Mouse (Mus musculus) forebrain, postnatal 0 days (tissue): ENCODE data around the gene Pdcd1lg2. TPM values are rescaled to one million over a fixed set of nuclear protein-coding genes. Genes with fewer than 3 reads are reported as not detected.

Experiments used
- ATAC-seq: fragments of 200-750 bp; cut with Nextera tagmentation; 2 replicates; pipeline ENCODE4 v1.8.0; 2017; ENCODE audit warnings: mild to moderate bottlenecking, moderate library complexity
- DNase-seq: peaks from one replicate; pipeline ENCODE4 v3.0.0-alpha.2; 2015
- H3K27ac ChIP-seq: fragments of 300-500 bp; sonication (generic); 2 replicates; pipeline ENCODE4 v1.5.1; 2014; ENCODE audit warnings: low read depth, mild to moderate bottlenecking, antibody characterized with exemption, low read length, moderate library complexity, mixed read lengths
- H3K27me3 ChIP-seq: fragments of 300-500 bp; sonication (generic); 2 replicates; pipeline ENCODE4 v1.6.1; 2014; ENCODE audit warnings: mild to moderate bottlenecking, low read length, mixed read lengths; ENCODE audit not compliant: insufficient read depth
- H3K36me3 ChIP-seq: fragments of 300-500 bp; sonication (generic); 2 replicates; pipeline ENCODE4 v1.6.1; 2014; ENCODE audit warnings: mild to moderate bottlenecking, moderate library complexity; ENCODE audit not compliant: insufficient read depth
- H3K4me1 ChIP-seq: fragments of 300-500 bp; sonication (generic); 2 replicates; pipeline ENCODE4 v1.6.1; 2014; ENCODE audit warnings: antibody characterized with exemption; ENCODE audit not compliant: insufficient read depth
- H3K4me2 ChIP-seq: fragments of 300-500 bp; sonication (generic); 2 replicates; pipeline ENCODE4 v1.6.1; 2014; ENCODE audit warnings: low read depth, mild to moderate bottlenecking, moderate library complexity
- H3K4me3 ChIP-seq: fragments of 300-500 bp; sonication (generic); 2 replicates; pipeline ENCODE4 v1.5.1; 2014; ENCODE audit warnings: low read depth, low read length, mixed read lengths
- H3K9ac ChIP-seq: fragments of 300-500 bp; sonication (generic); 2 replicates; pipeline ENCODE4 v1.6.1; 2014; ENCODE audit warnings: mild to moderate bottlenecking
- H3K9me3 ChIP-seq: fragments of 300-500 bp; sonication (generic); 2 replicates; pipeline ENCODE4 v1.6.1; 2016; ENCODE audit warnings: low read length
- CTCF ChIP-seq: sonication (generic); IDR thresholded peaks from 2 replicates; pipeline ENCODE4 v1.5.1; 2016; ENCODE audit warnings: antibody characterized with exemption, control low read depth, low read depth
- WGBS: fragments of 180-500 bp; shearing (Covaris S2); extraction: QIAGEN DNeasy Blood & Tissue Kit; methylation state at CpG from one replicate; pipeline ENCODE4 v1.1.7; 2014; 5-methylcytosine and 5-hydroxymethylcytosine counted together
- polyA plus RNA-seq: library from polyadenylated mRNA; unstranded; fragments of >200 nt; fragmentation: Nextera tagmentation; extraction: Ambion mirVana; gene quantifications from 2 replicates; pipeline ENCODE4 v1.2.1, GENCODE M21; 2015
- total RNA-seq: library from RNA; depleted of rRNA; stranded (reverse); fragments of >200 nt; gene quantifications from 2 replicates; pipeline ENCODE4 v1.2.3, GENCODE M21; 2014

Gene Pdcd1lg2
- total and polyA plus RNA-seq, 2 experiments from 2014 or later: 0.19 TPM; not detected in 1

GRCm38 (mm10) chr19:29442492-29442891, 31.8 kb downstream of the Pdcd1lg2 start:
- no peak for DNase-seq
- no peaks in the 10 kb centered on the region for H3K4me1 ChIP-seq
- H3K27me3 ChIP-seq: no peaks in the 10 kb centered on the region
- H3K4me2 ChIP-seq: no peak overlapping the region
- no peak overlapping the region for H3K4me3 ChIP-seq
- no peak for ATAC-seq
- H3K36me3 ChIP-seq: no peaks in the 10 kb centered on the region
- WGBS: 82% methylated on average over 2 of the region's 2 CpGs
- TF ChIP-seq CTCF: no peak
- H3K9ac ChIP-seq: no peak overlapping the region
- H3K27ac ChIP-seq: no peak overlapping the region
- H3K9me3 ChIP-seq: peaks cover 5% of the 10 kb centered on the region; the same call in 1 of the 2 replicates

DNA sequence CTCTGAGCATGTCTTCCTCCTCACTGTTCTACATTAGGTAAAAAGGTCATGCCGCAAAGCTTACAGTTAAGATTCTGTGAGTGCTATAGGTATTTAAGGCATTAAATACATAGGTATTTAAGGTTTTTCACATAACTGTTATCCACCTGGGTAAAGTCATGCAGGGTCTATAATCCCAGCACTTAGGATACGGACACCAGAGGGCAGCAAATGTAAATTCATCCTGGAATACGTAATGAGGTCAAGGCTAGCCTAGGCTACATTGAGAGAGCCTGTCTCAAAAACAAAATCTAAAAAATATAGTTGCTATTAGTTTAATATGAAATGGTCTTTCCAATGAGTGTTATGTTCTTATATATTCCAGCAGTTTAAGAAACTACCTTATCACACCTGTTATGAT, 33.6 kb downstream of the Pdcd1lg2 start:
- Histone ChIP-seq H3K9ac (no peak overlapping the region), H3K36me3 (no peaks in the 10 kb centered on the region), H3K4me2 (no peak overlapping the region), H3K27ac (no peak overlapping the region), H3K27me3 (no peaks in the 10 kb centered on the region), H3K4me3 (no peak overlapping the region), H3K4me1 (no peaks in the 10 kb centered on the region), H3K9me3 (peaks cover 5% of the 10 kb centered on the region; the same call in 1 of the 2 replicates)
- no peak for TF ChIP-seq CTCF
- 91% methylated on average over 3 of the region's 3 CpGs for WGBS
- ATAC-seq (no peak), DNase-seq (no peak)

- 89% methylated on average over 1 of the region's 1 CpGs for WGBS
- DNase-seq (no peak), ATAC-seq (no peak)
- Histone ChIP-seq H3K4me1 (no peaks in the 10 kb centered on the region), H3K4me2 (no peak overlapping the region), H3K4me3 (no peak overlapping the region), H3K27ac (no peak overlapping the region), H3K27me3 (no peaks in the 10 kb centered on the region), H3K9me3 (peaks cover 5% of the 10 kb centered on the region; the same call in 1 of the 2 replicates), H3K9ac (no peak overlapping the region), H3K36me3 (no peaks in the 10 kb centered on the region)
- TF ChIP-seq CTCF: no peak
Observed at GRCm38 (mm10) chr19:29448373-29448772, 37.7 kb downstream of the Pdcd1lg2 start.

DNA sequence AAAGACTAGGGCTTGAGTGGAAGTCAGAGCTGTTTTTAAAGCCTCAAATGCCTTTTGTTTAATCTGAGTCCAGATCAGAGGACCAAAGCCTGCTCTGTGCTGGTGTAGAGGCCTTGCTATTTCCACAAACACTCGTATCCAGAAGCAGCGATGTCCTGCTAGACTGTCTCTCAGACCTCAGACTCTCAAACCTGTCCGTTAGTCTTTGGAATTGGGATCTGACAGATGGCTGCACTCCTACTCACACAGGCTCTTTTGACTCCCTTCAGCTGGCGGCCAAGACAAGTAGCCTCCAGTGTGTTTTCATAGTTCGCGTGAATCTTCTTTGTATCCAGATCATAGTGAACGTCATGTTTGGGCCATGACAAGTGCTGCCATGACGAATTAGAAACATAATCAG, 39.7 kb downstream of the Pdcd1lg2 start:
- H3K9me3 ChIP-seq: no peaks in the 10 kb centered on the region
- H3K4me1 ChIP-seq: no peaks in the 10 kb centered on the region
- H3K9ac ChIP-seq: no peak overlapping the region
- 92% methylated on average over 8 of the region's 8 CpGs for WGBS
- TF ChIP-seq CTCF: no peak
- H3K27me3 ChIP-seq: no peaks in the 10 kb centered on the region
- DNase-seq (no peak), ATAC-seq (no peak)
- no peak overlapping the region for H3K27ac ChIP-seq
- H3K4me3 ChIP-seq: no peak overlapping the region
- no peaks in the 10 kb centered on the region for H3K36me3 ChIP-seq
- no peak overlapping the region for H3K4me2 ChIP-seq

DNA sequence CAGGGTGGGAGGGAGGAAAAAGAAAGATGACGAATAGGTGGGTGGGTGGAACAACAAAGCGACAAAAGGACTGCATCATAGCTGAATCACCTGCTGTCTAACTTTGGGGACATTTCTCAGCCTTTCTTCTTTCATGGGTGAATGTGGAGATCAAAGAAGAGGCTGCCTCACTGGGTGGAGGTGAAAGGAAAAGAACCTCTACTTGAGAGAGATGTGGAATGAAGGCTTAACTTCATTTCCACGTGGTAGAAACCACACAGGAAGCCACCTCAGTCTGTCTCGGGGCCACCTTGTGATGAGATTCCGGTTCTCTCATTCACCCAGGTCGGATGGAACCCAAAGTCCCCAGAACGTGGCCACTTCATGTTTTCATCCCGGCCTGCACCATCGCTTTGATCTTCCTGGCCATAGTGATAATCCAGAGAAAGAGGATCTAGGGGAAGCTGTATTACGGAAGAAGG, 43.5 kb downstream of the Pdcd1lg2 start:
- TF ChIP-seq CTCF: no peak
- no peak overlapping the region for H3K27ac ChIP-seq
- H3K9me3 ChIP-seq: no peaks in the 10 kb centered on the region
- no peak overlapping the region for H3K4me2 ChIP-seq
- no peak overlapping the region for H3K4me3 ChIP-seq
- H3K27me3 ChIP-seq: no peaks in the 10 kb centered on the region
- 85% methylated on average over 10 of the region's 10 CpGs for WGBS
- DNase-seq (no peak), ATAC-seq (no peak)
- no peaks in the 10 kb centered on the region for H3K36me3 ChIP-seq
- no peaks in the 10 kb centered on the region for H3K4me1 ChIP-seq
- H3K9ac ChIP-seq: no peak overlapping the region

DNA sequence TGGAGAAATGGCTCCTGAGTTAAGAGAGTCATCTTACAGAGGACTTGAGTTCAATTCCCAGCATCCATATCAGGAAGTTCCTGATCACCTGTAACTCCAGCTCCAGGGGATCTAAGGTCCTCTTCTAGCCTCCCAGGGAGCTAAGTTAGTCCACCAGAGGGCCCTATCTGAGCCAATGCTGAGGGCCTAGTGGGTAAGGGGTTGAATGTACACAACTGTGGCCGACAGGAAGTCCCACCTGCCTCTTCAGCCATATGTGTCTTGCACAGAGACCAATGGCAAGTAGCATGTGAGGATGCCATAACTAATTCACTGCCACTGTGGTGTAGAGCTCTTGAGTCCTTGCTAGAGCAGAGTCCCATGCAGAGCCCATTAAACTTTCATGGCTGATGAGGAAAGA, 44.4 kb downstream of the Pdcd1lg2 start:
- 97% methylated on average over 1 of the region's 1 CpGs for WGBS
- ATAC-seq (no peak), DNase-seq (no peak)
- Histone ChIP-seq H3K4me1 (no peaks in the 10 kb centered on the region), H3K36me3 (no peaks in the 10 kb centered on the region), H3K4me3 (no peak overlapping the region), H3K27ac (no peak overlapping the region), H3K27me3 (no peaks in the 10 kb centered on the region), H3K9me3 (no peaks in the 10 kb centered on the region), H3K4me2 (no peak overlapping the region), H3K9ac (no peak overlapping the region)
- TF ChIP-seq CTCF: no peak

DNA sequence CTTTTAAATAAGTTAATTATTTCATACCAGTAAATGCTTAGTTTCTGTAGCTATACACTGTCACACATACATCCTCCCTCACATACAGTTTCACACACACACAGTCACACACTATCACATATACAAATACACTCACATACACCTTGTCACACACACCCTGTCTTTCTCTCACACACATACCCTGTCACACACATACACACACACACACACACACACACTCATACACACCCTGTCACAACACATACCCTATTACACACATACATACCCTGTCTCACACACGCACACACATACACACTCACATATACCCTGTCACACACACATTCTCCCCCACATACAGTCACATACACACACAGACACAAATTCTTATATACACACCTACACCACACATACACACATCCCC, 47.3 kb downstream of the Pdcd1lg2 start:
- Histone ChIP-seq H3K9ac (no peak overlapping the region), H3K27ac (no peak overlapping the region), H3K27me3 (no peaks in the 10 kb centered on the region), H3K9me3 (no peaks in the 10 kb centered on the region), H3K4me3 (no peak overlapping the region), H3K36me3 (no peaks in the 10 kb centered on the region), H3K4me2 (no peak overlapping the region), H3K4me1 (no peaks in the 10 kb centered on the region)
- no peak for TF ChIP-seq CTCF
- DNase-seq (no peak), ATAC-seq (no peak)
- WGBS: 95% methylated on average over 1 of the region's 1 CpGs

DNA sequence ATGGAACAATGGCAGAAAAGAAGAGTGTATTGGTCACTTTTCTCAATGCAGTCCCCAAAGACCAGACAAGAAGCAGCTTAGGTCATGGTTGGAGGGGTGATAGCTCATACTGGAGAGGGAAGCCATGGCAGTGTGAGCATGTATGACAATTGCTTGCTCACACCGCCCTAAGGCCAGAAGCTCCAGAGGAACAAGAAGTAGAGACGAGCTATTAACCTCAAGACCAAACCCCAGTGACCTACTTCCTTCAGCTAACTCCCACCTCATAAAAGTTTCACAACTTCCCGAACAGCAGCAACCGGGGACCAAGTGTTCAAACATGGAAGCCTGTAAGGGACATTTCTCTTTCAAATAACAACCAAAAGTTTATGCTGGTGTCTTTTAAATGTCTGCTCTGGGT, 51.7 kb downstream of the Pdcd1lg2 start:
- no peaks in the 10 kb centered on the region for H3K9me3 ChIP-seq
- H3K36me3 ChIP-seq: no peaks in the 10 kb centered on the region
- WGBS: 91% methylated on average over 4 of the region's 4 CpGs
- no peaks in the 10 kb centered on the region for H3K27me3 ChIP-seq
- H3K4me3 ChIP-seq: no peak overlapping the region
- no peak for TF ChIP-seq CTCF
- no peak for ATAC-seq
- DNase-seq: no peak
- H3K27ac ChIP-seq: no peak overlapping the region
- H3K9ac ChIP-seq: no peak overlapping the region
- H3K4me2 ChIP-seq: no peak overlapping the region
- no peaks in the 10 kb centered on the region for H3K4me1 ChIP-seq
